Mouse (Mus musculus): ENCODE measurements around the gene Pcdh15. TPM values are rescaled to one million over a fixed set of nuclear protein-coding genes. Genes with fewer than 3 reads are reported as not detected.

The Pcdh15 gene
- polyA plus RNA-seq, 1 experiment, result 0.10 TPM

GRCm38 (mm10) chr10:73821657-73822583 lies 722.8 kb downstream of the Pcdh15 start:
- no peak for DNase-seq (ENCODE audit: low spot score)

GRCm38 (mm10) chr10:73823214-73823613 lies 724.1 kb downstream of the Pcdh15 start:
- DNase-seq (ENCODE audit: low spot score), result no peak

GRCm38 (mm10) chr10:73826354-73826753 lies 727.2 kb downstream of the Pcdh15 start:
- DNase-seq (ENCODE audit: low spot score), result no peak

GRCm38 (mm10) chr10:73828781-73829180 lies 729.6 kb downstream of the Pcdh15 start:
- DNase-seq (ENCODE audit: low spot score), result no peak

GRCm38 (mm10) chr10:73844998-73845397 lies 745.9 kb downstream of the Pcdh15 start:
- DNase-seq (ENCODE audit: low spot score), result no peak

- no peak for DNase-seq (ENCODE audit: low spot score)
Measured at GRCm38 (mm10) chr10:73862181-73862580, 763.0 kb downstream of the Pcdh15 start.

- no peak for DNase-seq (ENCODE audit: low spot score)
Measured at GRCm38 (mm10) chr10:73878055-73878728, 779.0 kb downstream of the Pcdh15 start.

GRCm38 (mm10) chr10:73878729-73879067 lies 779.6 kb downstream of the Pcdh15 start:
- DNase-seq (ENCODE audit: low spot score), result no peak

GRCm38 (mm10) chr10:73887771-73888170 lies 788.6 kb downstream of the Pcdh15 start:
- no peak for DNase-seq (ENCODE audit: low spot score)

GRCm38 (mm10) chr10:73892251-73892650 lies 793.1 kb downstream of the Pcdh15 start:
- no peak for DNase-seq (ENCODE audit: low spot score)

GRCm38 (mm10) chr10:73896086-73896607 lies 797.0 kb downstream of the Pcdh15 start:
- DNase-seq (ENCODE audit: low spot score), result no peak

GRCm38 (mm10) chr10:73899165-73899564 lies 800.0 kb downstream of the Pcdh15 start:
- no peak for DNase-seq (ENCODE audit: low spot score)

- DNase-seq (ENCODE audit: low spot score), result no peak
Measured at GRCm38 (mm10) chr10:73907626-73908025, 808.5 kb downstream of the Pcdh15 start.

GRCm38 (mm10) chr10:73908568-73908967 lies 809.4 kb downstream of the Pcdh15 start:
- DNase-seq (ENCODE audit: low spot score), result no peak

GRCm38 (mm10) chr10:73915170-73915569 lies 816.0 kb downstream of the Pcdh15 start:
- no peak for DNase-seq (ENCODE audit: low spot score)

GRCm38 (mm10) chr10:73921579-73921978 lies 822.4 kb downstream of the Pcdh15 start:
- DNase-seq (ENCODE audit: low spot score), result no peak

GRCm38 (mm10) chr10:73928672-73929071 lies 829.5 kb downstream of the Pcdh15 start:
- DNase-seq (ENCODE audit: low spot score), result no peak

GRCm38 (mm10) chr10:73929718-73930117 lies 830.6 kb downstream of the Pcdh15 start:
- DNase-seq (ENCODE audit: low spot score), result no peak

- DNase-seq (ENCODE audit: low spot score), result no peak
Measured at GRCm38 (mm10) chr10:73931185-73931584, 832.0 kb downstream of the Pcdh15 start.

GRCm38 (mm10) chr10:73931996-73932679 lies 833.0 kb downstream of the Pcdh15 start:
- no peak for DNase-seq (ENCODE audit: low spot score)

- DNase-seq (ENCODE audit: low spot score), result no peak
Measured at GRCm38 (mm10) chr10:73936121-73936520, 837.0 kb downstream of the Pcdh15 start.

GRCm38 (mm10) chr10:73938989-73939388 lies 839.8 kb downstream of the Pcdh15 start:
- no peak for DNase-seq (ENCODE audit: low spot score)

Data from urinary bladder, adult 2 months (tissue).